Mouse (Mus musculus) frontal cortex, postnatal 14 days (tissue): ENCODE measurements around the gene Mob3b.

Experiments used
- DNase-seq, 2 experiments: peaks; one replicate each; pipeline ENCODE4 v3.0.0; 2022; ENCODE audit warnings: low spot score in 2 of 2

Gene Mob3b

GRCm38 (mm10) chr4:35065075-35065838 lies 92.0 kb downstream of the Mob3b start:
- DNase-seq, result no peak

DNA sequence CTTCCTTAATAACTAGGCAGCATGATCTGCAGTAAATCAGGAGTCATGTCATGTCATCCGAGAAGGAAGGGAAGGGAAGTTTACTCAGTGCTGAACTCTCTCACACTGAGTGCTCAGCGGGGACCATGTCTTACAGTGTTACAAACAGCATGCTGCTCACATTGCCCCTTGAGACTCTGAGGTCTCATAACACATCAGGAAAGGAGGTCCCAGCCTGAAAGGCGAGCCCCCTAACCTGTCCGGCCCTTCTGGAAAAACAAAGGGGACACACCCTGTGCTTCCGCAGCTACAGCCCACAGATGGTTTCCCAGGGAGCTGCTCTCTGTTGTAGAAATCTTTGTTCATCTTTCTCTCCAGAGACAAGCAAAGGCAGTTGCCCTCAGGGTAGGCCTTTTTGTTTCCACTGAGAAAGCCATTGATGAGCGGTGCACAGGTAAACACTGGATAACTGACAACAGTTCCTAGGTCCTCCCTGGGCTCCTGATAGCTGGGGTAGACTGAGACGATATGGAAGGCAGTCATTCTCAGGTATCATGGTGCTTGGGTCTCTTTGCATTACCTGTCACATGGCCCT lies 94.1 kb downstream of the Mob3b start:
- DNase-seq, result no peak

DNA sequence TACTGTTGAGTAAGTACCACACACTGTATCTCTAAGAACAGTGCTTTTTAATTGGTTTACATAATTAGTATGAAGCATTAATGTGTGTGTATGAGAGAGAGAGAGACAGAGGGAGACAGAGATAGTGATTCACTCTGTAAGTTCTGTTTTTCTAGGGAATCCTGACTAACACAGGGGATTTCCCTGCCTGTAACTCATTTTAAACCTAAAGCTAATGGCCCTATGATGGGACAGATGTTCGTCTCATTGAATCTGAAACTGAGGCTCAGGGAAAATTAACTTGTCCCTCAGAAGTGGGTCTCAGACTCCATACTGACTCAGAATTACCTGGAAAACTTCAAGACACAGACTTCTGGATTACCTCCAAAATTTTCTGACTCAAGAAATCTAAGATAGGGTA lies 96.3 kb downstream of the Mob3b start:
- DNase-seq, result no peak

- no peak for DNase-seq
These were observed 96.9 kb downstream of the Mob3b start for GRCm38 (mm10) chr4:35060401-35060800.

DNA sequence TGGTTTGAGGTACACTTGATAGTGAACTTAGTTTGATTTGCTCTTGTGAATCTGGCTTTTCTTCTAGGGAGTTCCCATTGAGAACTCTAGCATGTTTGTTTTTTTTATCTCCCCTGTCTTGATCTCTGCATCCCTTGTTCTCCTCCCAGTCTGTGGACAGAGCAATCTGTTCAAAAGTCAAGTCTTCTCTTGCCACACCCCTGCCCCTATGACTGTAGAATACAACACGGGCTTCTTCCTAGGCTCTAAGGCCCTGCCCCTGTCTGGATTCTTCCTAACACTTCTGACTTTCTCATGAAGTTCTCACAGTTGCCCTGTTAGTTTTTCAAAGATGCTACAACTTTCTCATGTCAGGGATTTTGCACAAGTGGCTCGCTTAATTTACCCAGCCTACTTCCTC lies 102.9 kb downstream of the Mob3b start:
- DNase-seq, result no peak

GRCm38 (mm10) chr4:35052174-35052942 lies 104.9 kb downstream of the Mob3b start:
- DNase-seq, result no peak

DNA sequence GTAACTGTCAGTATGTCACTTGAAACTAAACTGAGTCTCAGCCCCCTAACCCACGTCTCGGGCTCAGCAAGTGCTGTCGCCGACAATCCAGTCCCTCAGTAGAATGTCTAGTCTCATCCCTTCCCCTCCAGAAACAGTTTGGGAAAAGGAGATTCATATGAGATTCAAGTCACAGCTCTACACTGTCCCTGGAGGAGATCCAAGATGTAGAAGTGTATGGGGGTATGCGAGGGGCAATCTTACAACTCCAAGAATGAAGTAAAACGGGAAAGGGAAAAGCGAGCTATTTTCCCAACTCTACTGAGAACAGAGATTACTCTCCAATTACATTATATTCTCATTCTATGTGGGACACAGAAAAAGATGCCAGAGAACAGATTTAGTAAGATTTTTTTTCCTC lies 106.1 kb downstream of the Mob3b start:
- no peak for DNase-seq

- no peak for DNase-seq
These were observed 107.6 kb downstream of the Mob3b start for GRCm38 (mm10) chr4:35049742-35050058.

DNA sequence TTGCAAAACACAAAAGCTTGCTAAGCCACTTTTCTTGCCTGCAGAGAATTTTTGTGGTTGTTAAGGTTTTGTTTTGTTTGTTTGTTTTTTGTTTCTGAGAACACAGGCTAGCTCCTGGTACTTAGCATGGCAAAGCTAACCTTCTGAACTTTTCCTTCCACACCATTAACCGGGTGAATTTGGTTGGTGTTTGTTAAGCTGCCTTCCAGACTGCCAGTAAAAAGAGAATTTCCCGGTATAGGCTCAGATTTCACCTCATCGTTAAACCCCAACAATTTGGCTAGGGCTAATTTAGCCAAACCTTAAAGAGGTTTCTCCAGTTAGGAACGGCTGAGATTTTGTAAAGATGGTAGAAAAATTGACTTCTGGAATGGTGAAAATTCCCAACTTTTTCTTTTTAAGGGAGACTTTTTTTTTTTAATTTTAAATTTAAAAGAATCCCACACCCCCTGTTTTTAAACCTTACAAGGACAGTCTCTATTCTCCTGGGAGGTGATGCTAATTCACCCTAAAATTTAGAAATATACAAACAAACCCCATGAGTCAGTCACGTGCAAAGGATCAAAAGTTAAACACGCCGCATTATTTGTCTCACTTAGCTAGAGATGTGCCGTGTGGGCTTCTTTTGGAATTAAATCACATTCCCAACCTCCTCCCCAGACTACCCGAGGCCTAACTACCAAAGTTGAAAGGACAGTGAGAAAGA lies 108.1 kb downstream of the Mob3b start:
- no peak for DNase-seq

GRCm38 (mm10) chr4:35040896-35041295 lies 116.4 kb downstream of the Mob3b start:
- DNase-seq, result no peak

DNA sequence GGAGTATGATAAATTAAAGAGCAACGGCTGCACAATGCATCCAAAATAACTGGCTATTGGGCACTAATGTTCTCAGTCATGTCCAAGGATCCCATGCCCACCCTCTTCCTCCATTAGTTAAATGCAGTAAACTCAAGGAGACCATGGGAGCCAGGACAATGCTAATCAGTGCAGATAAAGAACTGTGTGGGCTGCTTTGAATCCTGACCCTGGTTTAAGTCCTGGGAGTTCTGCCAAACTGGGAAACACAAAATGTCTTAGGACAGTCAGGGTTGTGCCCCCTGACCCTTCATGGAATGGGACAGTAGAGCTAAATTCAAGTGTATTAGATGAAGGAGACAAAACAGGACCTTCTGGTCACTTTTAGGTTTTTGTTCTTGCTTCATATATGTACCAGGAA lies 117.0 kb downstream of the Mob3b start:
- DNase-seq, result no peak

GRCm38 (mm10) chr4:35037824-35038223 lies 119.5 kb downstream of the Mob3b start:
- DNase-seq, result no peak

GRCm38 (mm10) chr4:35034504-35035290 lies 122.6 kb downstream of the Mob3b start:
- no peak for DNase-seq

DNA sequence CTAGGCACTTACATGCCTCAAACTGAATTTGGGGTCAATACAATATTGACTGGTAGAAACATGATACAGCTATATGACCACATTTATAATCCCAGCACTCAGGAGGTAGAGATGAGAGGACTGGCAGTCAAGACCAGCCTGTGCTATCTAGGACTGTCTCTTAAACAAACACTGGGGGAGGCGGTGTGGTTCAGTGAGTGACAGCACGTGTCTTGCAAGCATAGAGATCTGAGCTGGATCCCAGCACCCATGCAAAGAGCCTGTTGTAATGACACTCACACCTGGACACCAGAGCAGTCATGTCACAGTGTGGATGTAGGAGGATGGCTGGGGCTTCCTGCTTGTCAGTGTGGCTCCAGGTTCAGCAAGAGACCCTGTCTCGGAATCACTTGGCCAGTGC lies 124.5 kb downstream of the Mob3b start:
- DNase-seq, result no peak

GRCm38 (mm10) chr4:35031623-35032022 lies 125.7 kb downstream of the Mob3b start:
- no peak for DNase-seq

DNA sequence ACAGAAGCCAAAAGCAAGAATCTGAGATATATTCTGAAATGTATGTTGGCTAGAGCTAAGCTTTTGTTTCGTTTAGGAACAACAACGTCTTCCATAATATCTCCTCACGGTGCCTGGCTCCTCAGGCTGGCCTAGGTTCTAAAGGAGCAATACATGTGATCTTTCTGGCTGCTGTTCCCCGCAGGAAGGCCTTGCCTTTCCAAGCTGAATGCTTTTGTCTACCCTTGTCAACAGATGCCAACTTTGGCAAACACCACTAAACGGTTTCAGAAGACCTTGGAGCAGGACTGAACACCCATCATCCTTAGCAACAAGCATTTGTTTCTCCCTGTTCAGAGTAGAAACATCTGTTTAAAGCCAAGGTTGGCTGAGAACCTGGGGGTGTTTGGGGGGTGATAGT lies 126.1 kb downstream of the Mob3b start:
- no peak for DNase-seq

- DNase-seq, result no peak
These were observed 138.9 kb downstream of the Mob3b start for GRCm38 (mm10) chr4:35018416-35018815.

GRCm38 (mm10) chr4:35012401-35013307 lies 144.6 kb downstream of the Mob3b start:
- DNase-seq, result no peak

GRCm38 (mm10) chr4:35006541-35007260 lies 150.6 kb downstream of the Mob3b start:
- DNase-seq, result no peak

DNA sequence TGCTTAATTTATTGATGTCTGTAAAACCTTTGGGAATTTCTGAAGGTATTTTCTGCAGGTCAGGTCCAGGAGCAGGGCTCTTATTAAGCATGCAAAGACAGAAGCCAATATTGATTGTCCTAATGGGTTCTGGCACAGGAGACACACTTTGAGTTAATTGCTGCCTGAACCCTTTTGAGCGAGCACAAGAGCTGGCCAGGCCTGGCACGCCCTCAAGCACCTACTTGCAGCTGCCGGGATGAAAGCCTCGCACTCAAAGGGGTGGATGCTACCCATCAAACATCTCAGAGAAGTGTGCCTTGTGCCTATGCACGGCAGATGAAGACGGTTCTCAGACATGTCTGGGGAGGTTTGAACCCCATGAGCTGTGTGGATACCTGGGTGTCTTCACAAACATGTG lies 151.2 kb downstream of the Mob3b start:
- no peak for DNase-seq
